Mouse (Mus musculus): ENCODE measurements around the gene Sbsn.
"Not testable (repeated sequence)": the region's sequence is repeated elsewhere in the genome, so short reads cannot be mapped to it uniquely, and the experiment has no call there.

The Sbsn gene

DNA sequence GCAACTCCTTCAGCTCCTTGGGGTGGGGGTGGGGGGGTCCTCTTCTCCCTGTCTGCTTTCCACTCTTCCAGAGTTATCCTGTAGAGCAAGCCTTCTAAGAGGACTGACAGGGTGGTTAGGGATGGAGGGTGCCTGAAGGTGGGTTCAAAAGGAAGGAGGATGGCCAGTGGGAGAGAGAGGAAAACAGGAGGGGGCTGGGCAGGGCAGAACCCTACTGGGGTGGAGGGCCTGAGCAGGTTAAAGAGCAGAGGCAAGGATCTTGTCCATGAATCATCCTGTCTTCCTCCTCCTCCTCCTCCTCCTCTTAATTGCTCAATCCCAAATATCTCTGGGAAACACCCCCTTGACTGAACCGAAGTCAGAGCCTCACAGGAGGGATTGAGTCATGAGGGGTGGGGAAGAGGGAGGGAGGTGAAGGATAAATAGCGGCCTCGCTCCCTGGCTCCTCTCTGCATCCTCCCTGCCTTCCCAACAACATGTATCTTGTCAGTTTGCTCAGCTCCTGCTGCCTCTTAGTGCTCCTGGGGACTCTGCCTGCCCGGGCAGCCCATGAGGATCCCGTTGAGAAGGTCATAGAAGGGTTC lies at the start of gene Sbsn:
TSS of gene Sbsn (plus strand) at position 386 of the 584 bp plus-strand sequence.
- no peak for DNase-seq

DNA sequence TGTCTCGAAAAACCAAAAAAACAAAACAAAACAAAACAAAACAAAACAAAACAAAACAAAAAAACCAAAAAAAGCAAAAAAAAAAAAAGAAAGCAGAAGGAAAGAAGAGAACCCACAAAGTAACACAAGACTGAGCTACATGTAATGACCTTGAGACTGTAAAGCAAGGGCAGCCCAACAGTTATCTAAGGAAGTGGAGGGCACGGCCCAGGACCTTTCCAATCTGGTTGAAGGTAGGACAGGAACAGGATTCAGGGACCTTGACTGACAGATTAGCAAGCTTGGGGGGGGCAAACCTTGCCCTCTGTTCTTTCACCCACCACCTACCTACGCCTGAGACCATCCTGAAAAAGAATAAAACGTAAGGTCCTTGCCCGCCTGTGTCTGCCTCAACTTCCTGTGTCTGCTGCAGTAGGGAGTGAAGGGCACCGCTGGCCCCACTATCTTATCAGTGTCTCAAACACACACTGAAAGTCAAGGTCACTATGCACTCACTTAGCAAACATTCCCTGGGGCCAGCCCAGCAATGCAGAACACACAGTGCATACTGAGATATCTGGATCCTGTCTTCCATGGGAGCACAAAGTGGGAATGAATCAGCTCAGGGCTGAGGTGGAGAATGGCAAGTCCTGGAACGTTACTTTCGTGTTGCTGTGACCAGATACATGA lies 44.9 kb upstream of the Sbsn start:
- DNase-seq = no peak

GRCm38 (mm10) chr7:30707441-30707840 lies 43.8 kb upstream of the Sbsn start:
- no peak for DNase-seq

DNA sequence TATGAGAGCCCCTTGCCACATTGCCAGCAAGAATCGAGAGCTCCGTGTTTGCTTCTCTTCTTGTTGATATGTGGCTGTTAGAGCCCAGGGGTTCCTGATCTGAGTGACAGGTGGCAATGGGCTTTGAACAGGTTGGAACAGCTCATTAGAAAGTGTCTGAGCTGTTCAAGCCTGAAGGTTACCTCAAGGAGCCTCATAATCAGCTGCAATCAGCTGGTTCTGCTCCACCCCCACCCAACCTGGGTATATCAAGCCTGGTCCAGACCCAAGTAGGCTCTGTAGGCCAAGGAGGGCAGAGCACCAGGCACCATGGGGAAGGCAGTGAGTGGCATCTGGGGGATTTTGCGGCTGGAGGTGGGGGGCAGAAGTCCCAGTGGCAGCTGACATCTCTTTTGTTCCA lies 39.3 kb upstream of the Sbsn start, which contains the start of gene Atp4a:
TSS of gene Atp4a (plus strand) at position 268 of the 400 bp plus-strand sequence.
- DNase-seq = peak; percentile 28 to 51

GRCm38 (mm10) chr7:30717006-30717715 lies 34.1 kb upstream of the Sbsn start:
- peak; percentile 27 to 34 for DNase-seq

DNA sequence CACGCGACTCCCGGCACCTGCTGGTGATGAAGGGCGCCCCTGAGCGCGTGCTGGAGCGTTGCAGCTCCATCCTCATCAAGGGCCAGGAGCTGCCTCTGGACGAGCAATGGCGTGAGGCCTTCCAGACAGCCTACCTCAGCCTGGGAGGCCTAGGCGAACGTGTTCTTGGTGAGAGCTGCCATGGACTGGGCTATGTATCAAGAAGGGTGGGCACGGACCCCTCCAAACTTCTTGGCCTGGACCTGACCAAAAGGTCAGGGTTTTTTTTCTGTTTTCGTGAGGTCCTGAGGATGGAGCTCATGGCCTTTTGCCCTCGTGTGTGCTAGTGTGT lies 33.6 kb upstream of the Sbsn start:
- no peak for DNase-seq

- DNase-seq = no peak
These were observed 31.6 kb upstream of the Sbsn start for GRCm38 (mm10) chr7:30719669-30720068.

GRCm38 (mm10) chr7:30721286-30721685 lies 30.0 kb upstream of the Sbsn start:
- DNase-seq = no peak

DNA sequence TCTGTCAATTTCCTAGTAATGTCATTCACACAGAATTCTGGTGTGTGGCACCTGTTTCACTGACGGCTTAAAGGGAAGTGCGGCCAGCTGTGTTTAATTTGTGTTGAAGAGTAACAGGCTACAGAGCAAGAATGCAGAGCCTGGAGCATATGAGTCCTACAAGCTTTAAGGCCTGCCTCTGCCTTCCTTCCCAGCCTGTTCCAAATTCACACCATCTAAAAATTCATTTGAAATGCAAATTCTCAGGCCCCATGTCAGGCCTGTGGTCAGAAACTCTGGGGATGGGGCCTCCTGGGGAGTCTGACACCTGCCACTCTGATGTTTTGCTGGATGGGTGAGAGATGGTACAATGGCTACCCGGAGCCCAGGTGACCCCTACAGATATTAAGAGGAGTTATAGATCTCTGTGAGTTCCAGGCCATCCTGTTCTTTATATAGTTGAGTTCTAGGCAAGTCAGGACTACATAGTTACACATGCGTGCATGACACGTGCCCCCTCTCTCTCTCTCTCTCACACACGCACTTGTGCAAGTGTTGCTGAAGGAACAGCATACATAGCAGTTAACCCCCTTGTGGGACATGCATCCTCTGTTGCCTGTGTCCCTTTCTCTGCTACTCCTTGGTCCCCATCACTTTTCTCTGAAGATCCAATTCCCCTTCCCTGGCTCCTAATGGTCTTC lies 27.9 kb upstream of the Sbsn start:
- DNase-seq = no peak

GRCm38 (mm10) chr7:30728214-30728613 lies 23.1 kb upstream of the Sbsn start:
- peak; percentile 14 to 15 for DNase-seq

DNA sequence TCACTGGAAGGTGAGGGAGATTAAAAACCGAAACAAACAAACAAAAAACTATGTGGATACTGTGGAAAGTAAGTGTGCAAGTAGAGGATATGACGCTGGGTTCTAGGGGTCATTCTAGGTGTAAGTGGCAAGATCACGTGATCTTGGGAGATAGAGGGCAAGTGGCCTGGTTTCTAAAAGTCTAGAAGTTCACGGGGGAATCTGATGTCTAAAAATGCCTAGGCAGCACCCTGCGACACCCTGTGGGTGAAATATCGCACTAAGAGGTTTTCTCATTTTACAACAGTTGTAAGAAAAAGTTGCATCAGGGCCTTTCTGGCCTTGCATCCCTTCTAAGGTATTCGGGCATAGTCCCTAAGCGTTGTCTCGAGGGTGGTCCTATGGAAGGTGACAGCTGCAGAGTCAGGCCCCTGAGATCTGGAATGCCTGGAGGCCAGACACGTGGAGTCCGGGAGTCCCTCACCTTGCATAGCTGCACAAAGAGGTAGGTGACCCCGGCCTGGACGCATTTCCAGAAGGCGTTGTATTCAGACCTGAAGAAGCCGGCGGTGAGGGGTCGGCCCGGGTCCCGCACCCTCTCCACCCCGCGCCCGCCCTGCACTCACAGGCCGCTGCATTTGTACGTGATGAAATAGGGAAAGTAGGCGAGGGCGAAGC lies 22.4 kb upstream of the Sbsn start:
- DNase-seq = peak in 1 of 2 experiments; percentile 35

- DNase-seq = peak; percentile 97 to 98
These were observed 21.7 kb upstream of the Sbsn start, which contains the start of gene Tmem147 for GRCm38 (mm10) chr7:30729396-30730063. TSS of gene Tmem147 (minus strand) at chr7:30729540.

GRCm38 (mm10) chr7:30730064-30730722 lies 21.1 kb upstream of the Sbsn start:
- DNase-seq = not testable (repeated sequence)

- no peak for DNase-seq
These were observed 15.1 kb upstream of the Sbsn start for GRCm38 (mm10) chr7:30736211-30736610.

GRCm38 (mm10) chr7:30742570-30742969 lies 8.7 kb upstream of the Sbsn start:
- not testable (repeated sequence) for DNase-seq

DNA sequence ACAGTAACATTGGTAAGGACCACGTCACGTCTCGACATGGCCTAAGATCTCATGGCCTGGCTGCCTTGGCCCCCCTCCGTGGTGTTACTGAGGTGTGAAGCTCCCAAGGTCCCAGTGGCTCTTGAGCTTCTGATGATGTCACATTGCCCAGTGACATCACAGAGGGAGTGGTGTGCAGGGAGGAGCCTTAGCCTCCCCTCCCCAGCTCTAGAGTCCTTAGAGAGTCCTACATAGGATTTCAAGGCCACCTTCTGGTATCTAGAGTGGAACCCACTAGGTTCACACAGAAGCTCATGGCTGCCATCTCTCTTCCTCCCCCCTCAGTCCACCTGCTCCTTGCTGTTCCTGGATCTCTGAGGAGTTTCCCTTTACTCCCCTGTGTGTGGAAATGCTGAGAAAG lies 7.7 kb upstream of the Sbsn start, which contains the start of gene Gapdhs:
TSS of gene Gapdhs (minus strand) at position 65 of the 400 bp plus-strand sequence.
- DNase-seq = not testable (repeated sequence)

DNA sequence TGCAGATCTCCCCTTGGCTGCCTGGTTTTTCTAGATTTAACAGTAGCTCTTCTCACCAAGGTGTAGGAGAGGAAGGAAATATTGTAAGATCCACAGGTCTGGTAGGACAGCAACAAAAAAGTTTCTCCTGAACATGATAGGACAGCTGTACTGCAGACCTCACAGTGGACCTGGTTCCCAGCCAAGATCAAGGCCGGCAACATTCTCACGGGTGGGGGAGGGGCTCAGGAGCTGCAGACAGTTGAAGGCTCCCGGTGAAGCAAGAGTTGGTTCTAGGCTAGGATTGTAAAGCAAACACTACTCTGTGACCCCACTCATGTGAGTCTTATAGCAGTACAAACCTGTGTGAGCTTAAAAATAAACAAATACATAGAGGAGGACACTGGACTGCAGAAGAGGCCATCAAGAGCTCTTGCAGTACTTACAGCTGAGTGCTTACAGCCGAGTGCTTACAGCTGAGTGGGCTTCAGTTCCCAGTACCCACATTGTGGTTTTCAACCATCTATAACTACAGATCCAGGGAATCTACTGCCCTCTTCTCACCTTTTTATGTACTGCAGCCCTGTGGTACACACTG lies 7.2 kb upstream of the Sbsn start:
- peak in 1 of 2 experiments; percentile 19 for DNase-seq

DNA sequence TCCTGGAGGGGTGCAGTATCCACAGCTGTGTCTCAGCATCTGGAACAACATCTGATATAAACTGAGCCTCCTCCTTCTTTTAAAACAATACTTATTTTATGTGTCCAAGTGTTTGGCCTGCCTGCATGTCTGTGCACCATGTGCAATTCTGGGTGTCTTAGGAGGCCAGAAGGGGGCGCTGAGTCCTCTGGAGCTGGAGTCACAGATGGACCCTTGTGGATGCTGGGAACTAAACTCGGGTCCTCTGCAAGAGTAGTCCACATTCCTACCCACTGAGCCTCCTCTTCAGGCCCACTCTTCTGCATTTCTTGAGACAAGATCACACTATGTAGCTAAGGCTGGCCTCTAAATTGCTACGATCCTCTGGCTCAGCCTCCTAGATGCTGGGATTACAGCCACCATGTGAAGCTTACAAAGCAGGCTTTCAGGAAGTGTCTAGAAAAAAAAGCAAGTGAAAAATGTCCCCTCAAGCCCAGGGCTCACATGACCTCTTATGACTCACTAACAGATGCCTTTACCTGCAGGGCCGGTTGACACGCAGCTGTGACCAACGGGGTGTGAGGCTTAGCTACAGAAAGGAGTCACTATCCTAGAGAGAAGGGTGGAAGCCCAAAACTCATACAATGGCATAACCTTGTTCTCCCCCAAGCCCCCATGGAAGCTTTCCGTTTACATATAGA lies 3.6 kb upstream of the Sbsn start:
- DNase-seq = no peak

GRCm38 (mm10) chr7:30749824-30750606 lies 1.3 kb upstream of the Sbsn start:
- DNase-seq = no peak

DNA sequence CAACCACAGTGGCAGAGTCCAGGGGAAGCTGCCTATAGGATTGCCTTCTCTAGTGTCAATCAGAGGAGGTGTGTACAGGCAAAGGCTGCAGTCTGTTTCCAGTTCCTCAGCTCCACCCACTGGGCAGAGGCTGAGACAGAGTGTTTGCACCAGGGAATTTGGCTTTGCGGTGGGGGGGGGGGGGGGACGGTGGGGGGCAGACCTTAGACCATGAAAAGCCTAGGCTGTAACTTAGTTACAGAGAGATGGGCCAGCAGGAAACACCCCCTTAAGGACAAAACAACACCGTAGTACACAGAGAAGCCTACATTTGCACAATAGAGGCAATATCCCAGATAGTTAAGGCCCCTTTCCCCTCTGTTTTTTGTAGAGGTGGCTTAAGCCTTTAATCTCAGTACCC lies 5.7 kb downstream of the Sbsn start:
- no peak for DNase-seq

All from kidney, adult 8-10 months (tissue).